Mouse (Mus musculus): ENCODE data around the gene Aqp2.

Aqp2 gene

DNA sequence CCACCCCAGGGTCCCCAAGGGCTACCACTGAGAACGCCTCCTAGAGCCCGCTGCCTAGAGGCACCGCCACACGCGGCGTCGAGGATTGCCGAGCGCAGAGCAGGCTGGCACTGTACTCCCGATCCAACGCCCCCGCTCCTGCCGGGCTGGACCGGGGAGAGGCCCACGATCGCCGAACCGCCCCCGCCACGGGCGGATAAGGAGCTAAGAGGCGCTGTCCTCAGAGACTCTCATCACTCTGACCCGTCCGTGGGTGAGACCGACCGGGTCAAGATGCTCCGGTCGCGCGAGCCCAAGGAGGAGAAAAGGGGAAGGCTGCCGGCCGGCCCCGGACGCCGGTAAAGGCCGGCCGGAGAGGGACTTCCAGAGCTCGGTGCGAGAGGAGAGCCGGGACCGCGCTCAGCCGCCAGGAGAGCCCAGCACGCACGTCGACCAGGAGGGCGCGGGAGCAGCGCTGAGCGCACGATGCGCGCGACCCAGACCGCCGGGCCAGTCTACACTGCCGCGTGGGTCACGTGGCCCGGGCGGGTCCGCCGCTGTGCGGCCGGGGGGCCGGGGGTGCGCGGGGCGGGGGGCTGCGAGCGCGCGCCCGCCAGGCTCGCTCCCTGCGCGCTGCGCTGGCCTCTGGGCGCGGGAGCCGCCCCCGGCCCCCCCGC, 11.7 kb downstream of the Aqp2 start, which contains the start of gene Aqp5:
Aqp5 (plus strand) TSS at position 354 of the 656 bp plus-strand sequence.
- in situ Hi-C loops (cut with MboI, MseI) = no loop called here

DNA sequence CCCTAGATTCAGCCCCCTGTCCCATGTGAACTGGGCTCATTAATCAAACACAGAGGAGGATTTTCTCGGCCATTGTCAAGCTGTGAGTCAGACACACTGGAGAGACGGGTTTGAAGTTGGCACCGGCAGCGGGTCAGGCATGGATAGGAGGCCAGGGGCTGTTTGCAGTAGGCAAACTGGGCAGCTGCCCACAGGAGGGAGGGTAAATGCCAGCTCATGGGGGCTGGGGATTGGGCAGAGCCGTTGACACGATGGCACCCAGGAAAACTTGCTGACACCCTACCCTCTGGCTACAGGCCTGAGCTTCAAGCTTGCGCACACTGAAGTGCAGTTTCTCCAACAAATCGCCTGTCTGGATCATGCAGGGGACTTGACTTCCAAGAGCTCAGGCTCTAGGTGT, 13.3 kb downstream of the Aqp2 start:
- in situ Hi-C loops (cut with MboI, MseI) = no loop called here

DNA sequence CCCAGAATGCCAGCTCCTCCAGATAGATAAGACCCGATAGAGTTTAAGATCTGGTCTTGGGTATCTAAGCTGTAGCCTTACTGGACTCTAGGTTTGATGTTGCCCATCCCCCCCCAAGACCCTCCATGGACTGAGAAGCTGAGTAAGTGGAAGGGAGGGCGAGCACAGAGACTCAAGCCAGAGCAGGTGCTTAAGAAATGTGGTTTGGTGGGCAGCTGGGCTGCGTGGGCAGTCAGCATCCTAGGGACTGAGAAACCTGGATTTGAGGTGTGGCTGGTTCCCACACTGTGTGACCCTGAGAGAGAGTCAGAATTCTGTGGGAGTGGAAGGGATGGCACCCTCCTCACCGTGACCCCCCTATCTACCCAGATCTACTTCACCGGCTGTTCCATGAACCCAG, 14.0 kb downstream of the Aqp2 start:
- in situ Hi-C loops (cut with MboI, MseI) = no loop called here

DNA sequence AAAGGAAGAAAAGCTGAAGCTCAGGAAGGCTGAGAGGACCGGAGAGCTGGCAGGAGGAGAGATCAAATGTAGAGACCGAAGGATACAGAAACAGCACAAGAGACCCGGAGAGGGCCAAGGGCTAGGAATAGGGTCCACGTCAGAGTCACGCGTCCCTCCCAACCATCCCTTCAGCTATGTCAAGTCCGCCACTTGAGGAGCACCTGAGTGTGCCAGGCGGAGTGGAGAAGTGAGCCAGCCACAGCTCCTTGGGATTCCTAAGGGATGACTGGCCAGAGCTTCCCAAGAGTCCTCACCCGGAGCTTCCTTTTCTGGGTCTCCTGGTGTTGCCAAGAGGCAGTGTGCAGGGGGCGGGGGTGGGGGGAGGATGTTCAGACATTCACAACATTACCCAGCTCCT, 16.1 kb downstream of the Aqp2 start:
- in situ Hi-C loops (cut with MboI, MseI) = loop anchor here (5.0 kb wide), 1 partner anchor 77 kb away; the partner anchor contains the start of gene Asic1

DNA sequence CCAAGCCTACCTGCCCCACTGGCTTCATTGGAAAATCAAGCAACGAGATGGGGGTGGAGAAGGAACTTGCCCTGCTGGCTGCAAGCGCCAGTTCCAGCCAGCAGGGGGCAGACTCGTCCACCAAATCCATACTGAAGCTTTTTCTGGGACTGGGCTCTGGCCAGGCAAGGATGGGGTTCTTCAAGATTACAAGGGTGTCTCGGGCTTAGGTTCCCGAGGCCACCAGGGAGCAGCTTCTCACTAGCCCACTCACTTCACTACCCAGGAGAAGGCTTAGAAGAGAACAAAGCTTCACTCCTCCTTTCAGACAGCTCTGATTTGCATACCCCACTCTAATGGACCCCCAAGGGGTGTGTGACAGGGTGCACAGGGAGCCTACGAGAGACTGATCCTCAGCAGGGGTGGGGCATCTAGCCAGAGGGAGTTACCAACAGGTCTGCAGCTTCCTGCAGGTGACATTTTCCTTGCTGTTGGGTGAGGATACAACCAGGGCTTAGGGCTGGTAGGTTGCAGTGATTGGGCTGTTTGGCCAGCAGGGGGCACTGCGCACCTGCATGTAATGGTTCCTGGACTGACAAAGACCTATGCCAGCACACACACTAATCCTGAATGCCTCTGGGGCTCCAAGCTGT, 17.3 kb downstream of the Aqp2 start:
- in situ Hi-C loops (cut with MboI, MseI) = loop anchor here (5.0 kb wide), 1 partner anchor 76 kb away; the partner anchor contains the start of gene Asic1

- in situ Hi-C loops (cut with MboI, MseI) = loop anchor here (5.0 kb wide), 1 partner anchor 75 kb away; the partner anchor contains the start of gene Asic1
These were observed 18.0 kb downstream of the Aqp2 start for GRCm38 (mm10) chr15:99596841-99597240.

DNA sequence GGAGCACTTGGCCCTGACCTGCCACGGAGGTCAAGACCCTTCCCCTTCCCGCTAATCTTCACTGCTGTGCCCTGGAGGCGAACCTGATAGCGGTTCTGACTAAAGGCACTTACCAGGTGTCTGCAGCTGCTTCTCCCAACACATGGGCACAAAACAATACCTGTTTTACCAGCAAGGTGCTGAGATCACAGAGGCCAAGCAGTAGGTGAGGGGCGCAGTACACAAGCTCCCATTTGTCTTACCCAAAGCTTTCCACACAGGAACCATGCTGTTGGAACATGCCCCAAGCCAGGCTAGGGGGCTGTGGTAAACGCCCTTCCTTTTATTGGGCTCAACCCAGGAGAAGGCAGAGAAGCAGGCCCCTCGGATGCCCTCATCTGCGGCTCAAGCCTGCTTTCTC, 18.7 kb downstream of the Aqp2 start:
- in situ Hi-C loops (cut with MboI, MseI) = loop anchor here (5.0 kb wide), 1 partner anchor 75 kb away; the partner anchor contains the start of gene Asic1

- in situ Hi-C loops (cut with MboI, MseI) = loop anchor here (5.0 kb wide), 1 partner anchor 73 kb away; the partner anchor contains the start of gene Asic1
These were observed 20.6 kb downstream of the Aqp2 start for GRCm38 (mm10) chr15:99599245-99600070.

DNA sequence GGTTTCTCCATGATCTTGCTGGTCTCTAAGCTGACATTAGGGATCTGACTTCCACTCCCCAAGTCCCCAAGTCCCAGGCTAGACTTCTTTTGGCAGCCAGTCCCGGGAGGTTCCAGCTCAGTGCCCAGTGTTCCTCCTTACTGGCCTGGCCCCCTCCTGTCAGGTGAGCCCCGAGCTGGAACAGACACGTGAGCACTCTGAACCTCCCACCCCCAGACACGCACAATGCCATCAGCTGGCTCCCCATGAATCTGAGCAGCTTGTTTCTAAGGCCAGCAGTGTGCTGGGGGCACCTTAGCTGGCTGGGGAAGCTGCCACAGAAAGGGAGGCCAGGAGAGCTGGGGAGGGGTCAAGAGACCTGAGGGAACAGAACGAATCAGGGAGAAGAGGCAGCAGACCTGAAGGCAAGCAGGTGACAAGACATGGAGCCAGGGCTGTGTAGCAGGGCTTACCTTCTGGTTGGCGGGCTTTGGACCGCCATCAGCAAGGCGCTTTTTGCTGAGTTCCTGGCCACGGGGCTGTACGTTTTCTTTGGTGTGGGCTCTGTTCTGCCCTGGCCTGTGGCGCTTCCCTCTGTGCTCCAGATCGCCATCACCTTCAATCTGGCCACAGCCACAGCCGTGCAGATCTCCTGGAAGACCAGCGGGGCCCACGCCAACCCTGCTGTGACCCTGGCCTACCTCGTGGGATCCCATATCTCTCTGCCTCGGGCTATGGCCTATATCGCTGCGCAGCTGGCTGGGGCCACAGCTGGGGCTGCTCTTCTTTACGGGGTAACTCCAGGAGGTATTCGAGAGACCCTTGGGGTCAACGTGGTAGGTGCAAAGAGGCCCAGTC, 22.3 kb downstream of the Aqp2 start, which contains the start of gene Aqp6:
Aqp6 (plus strand) TSS at position 415 of the 837 bp plus-strand sequence.
- in situ Hi-C loops (cut with MboI, MseI) = no loop called here

DNA sequence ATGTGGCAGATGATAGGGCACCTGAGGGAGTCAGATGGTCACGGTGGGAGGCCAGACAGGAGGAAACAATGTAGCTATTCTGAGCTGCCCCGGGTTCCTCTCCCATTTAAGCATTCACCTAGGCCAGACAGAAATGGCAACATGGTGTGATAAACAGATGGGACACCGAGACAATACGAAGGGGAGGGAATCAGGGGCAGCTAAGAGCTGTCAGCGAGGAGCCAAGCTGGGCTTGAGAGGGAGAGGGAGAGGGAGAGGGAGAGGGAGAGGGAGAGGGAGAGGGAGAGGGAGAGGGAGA, 22.9 kb downstream of the Aqp2 start:
- in situ Hi-C loops (cut with MboI, MseI) = no loop called here

DNA sequence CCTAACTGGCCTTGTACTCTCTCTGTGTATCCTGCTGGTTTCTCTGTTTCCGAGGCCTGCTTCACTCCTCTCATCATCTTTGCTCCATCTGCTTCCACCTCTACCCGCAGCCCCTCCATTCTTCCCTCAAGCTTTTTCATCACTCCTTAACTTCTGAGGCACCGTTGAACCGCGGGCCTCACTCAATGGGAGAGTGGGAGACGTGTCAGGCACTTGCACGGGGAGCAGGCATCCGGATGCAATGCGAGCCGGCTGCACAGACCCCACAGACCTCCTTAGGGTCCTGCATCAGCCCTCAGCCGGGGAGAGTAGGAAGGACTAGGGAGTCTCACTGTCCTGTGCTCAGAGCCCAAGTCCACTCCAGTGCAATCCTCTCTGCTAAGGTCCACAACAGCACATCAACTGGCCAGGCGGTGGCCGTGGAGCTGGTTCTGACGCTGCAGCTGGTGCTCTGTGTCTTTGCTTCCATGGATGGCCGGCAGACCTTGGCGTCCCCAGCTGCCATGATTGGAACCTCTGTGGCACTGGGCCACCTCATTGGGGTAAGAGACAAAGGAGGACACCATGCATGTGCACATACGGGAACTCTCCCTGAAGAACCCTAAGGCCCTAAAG, 23.5 kb downstream of the Aqp2 start:
- in situ Hi-C loops (cut with MboI, MseI) = no loop called here

DNA sequence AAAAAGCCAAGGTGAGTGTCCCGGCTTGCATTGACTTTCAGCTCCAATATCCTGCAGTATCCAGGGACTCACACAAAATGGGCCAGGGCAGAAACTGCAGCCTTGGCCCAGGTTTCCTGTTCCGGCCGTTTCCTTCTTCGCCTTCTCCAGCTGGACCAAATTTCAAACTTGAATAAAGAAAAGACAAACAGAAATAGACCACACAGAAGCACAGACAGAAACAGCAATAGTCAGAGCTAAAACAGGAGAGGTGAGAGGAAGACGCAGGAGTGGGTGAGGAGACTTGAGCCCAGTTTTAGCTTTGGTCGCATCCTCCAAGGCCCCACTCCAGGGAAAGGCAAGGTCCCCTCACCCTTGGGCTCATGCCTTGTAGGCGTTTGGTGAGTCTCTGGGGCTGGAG, 24.4 kb downstream of the Aqp2 start:
- in situ Hi-C loops (cut with MboI, MseI) = no loop called here

GRCm38 (mm10) chr15:99605595-99605994, 26.7 kb downstream of the Aqp2 start:
- in situ Hi-C loops (cut with MboI, MseI) = no loop called here

GRCm38 (mm10) chr15:99606515-99606914, 27.7 kb downstream of the Aqp2 start:
- in situ Hi-C loops (cut with MboI, MseI) = no loop called here

DNA sequence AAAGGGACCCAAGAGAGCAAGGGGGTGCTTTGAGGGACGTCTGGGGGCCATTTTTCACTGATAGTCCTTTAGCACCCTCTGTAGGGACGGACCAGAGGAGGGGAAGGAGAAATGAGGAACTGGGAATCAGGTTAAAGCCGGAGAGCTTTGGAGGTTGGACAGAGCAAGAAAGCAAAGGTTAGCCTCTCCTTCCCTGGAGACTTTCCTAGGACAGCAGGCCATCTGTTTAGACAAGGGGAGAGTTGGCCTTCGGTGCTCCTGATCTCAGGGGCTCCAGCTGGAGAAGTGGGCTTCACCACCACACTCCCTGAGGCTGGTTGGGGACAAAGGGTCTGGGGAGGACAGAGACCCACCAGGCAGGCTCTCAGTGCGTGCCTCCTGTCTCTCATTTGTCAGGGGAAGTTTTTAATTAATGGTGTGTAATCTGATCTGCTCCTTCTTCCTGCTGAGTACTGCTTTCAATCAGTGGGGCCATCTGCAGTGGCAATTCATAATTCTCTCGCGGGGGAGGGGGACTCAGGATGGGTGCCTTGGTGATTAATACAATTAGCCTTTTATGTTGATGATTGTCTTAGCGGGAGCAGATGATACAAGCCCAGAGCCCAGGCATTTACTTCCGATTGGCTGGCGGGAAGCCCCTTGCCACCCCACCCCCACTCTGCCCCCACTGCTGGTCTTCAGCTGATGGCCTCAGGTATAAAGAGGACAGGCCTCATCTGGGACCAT, 28.7 kb downstream of the Aqp2 start:
- in situ Hi-C loops (cut with MboI, MseI) = no loop called here

- in situ Hi-C loops (cut with MboI, MseI) = no loop called here
These were observed 29.7 kb downstream of the Aqp2 start for GRCm38 (mm10) chr15:99608382-99609125.

DNA sequence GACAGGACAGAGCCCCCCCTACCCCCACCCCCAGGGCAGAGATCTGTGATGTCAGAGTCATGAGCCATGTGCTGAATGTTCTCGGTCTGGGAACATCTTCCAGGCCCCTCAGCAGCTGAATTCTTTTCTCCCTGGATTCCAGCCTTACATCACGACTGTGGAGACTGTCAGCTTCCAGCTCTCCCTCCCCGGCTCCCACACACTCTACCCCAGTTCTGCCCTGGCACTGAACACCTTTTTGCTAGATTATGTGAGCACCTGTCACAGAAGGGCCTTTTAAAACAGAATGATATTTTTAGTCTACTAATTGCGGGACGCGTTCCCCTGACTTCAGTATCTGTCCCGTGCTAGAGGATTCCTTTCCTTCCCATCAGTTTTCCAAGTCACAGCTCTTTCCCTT, 32.7 kb downstream of the Aqp2 start:
- in situ Hi-C loops (cut with MboI, MseI) = no loop called here

- in situ Hi-C loops (cut with MboI, MseI) = no loop called here
These were observed 35.4 kb downstream of the Aqp2 start for GRCm38 (mm10) chr15:99614273-99614672.

- in situ Hi-C loops (cut with MboI, MseI) = no loop called here
These were observed 35.9 kb downstream of the Aqp2 start for GRCm38 (mm10) chr15:99614753-99615152.

DNA sequence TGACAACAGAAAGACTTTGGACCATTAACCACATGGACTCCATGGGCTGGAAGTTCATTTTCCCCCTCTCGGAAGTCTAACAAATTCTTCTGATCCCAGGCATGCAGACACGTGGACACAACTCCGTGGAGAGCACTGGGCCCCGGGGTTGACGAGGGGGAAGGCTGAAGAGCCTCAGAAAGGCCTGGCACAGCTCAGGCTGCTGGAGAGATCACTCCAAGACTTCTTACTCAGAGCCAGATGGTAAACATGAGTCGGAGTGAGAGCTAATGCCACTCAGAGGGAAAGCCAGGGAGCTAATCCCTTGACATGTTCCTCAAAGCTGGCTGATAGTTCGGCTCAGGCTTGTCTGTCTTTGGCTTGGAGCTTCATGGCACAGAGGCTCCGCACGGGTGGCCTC, 36.4 kb downstream of the Aqp2 start:
- in situ Hi-C loops (cut with MboI, MseI) = no loop called here
